Mouse (Mus musculus) hindbrain, embryonic 15.5 days (tissue): ENCODE measurements around the gene Prkcd. TPM values are rescaled to one million over a fixed set of nuclear protein-coding genes. Genes with fewer than 3 reads are reported as not detected.

Experiments used
- ATAC-seq: fragments of 200-750 bp; cut with Nextera tagmentation; 2 replicates; pipeline ENCODE4 v1.8.0; 2017; ENCODE audit warnings: low read depth, moderate number of reproducible peaks, moderate TSS enrichment; ENCODE audit not compliant: low FRiP score
- H3K27ac ChIP-seq: fragments of 300-500 bp; sonication (generic); replicated peaks from 2 replicates; pipeline ENCODE4 v1.5.1; 2015; ENCODE audit warnings: mild to moderate bottlenecking, inconsistent platforms
- H3K27me3 ChIP-seq: fragments of 300-500 bp; sonication (generic); 2 replicates; pipeline ENCODE4 v1.6.1; 2015; ENCODE audit warnings: control low read depth, inconsistent platforms
- H3K36me3 ChIP-seq: fragments of 300-500 bp; sonication (generic); 2 replicates; pipeline ENCODE4 v1.6.1; 2015; ENCODE audit warnings: control low read depth, inconsistent platforms
- H3K4me1 ChIP-seq: fragments of 300-500 bp; sonication (generic); replicated peaks from 2 replicates; pipeline ENCODE4 v1.6.1; 2015; ENCODE audit warnings: control low read depth, inconsistent platforms
- H3K4me2 ChIP-seq: fragments of 300-500 bp; sonication (generic); 2 replicates; pipeline ENCODE4 v1.6.1; 2015; ENCODE audit warnings: moderate library complexity, mild to moderate bottlenecking, inconsistent platforms
- H3K4me3 ChIP-seq: fragments of 300-500 bp; sonication (generic); 2 replicates; pipeline ENCODE4 v1.5.1; 2015; ENCODE audit warnings: mild to moderate bottlenecking, inconsistent platforms
- H3K9ac ChIP-seq: fragments of 300-500 bp; sonication (generic); 2 replicates; pipeline ENCODE4 v1.6.1; 2015; ENCODE audit warnings: inconsistent platforms
- H3K9me3 ChIP-seq: fragments of 300-500 bp; sonication (generic); 2 replicates; pipeline ENCODE4 v1.6.1; 2016; ENCODE audit warnings: control low read depth, inconsistent platforms
- WGBS: fragments of 180-500 bp; shearing (Covaris S2); methylation state at CpG from one replicate; pipeline ENCODE4 v1.1.7; 2015; 5-methylcytosine and 5-hydroxymethylcytosine counted together
- polyA plus RNA-seq: library from polyadenylated mRNA; unstranded; fragments of >200 nt; fragmentation: Nextera tagmentation; extraction: Ambion mirVana; gene quantifications from 2 replicates; pipeline ENCODE4 v1.2.1, GENCODE M21; 2015

The Prkcd gene
- 27.1 and 28.3 TPM in 2 replicates for polyA plus RNA-seq

DNA sequence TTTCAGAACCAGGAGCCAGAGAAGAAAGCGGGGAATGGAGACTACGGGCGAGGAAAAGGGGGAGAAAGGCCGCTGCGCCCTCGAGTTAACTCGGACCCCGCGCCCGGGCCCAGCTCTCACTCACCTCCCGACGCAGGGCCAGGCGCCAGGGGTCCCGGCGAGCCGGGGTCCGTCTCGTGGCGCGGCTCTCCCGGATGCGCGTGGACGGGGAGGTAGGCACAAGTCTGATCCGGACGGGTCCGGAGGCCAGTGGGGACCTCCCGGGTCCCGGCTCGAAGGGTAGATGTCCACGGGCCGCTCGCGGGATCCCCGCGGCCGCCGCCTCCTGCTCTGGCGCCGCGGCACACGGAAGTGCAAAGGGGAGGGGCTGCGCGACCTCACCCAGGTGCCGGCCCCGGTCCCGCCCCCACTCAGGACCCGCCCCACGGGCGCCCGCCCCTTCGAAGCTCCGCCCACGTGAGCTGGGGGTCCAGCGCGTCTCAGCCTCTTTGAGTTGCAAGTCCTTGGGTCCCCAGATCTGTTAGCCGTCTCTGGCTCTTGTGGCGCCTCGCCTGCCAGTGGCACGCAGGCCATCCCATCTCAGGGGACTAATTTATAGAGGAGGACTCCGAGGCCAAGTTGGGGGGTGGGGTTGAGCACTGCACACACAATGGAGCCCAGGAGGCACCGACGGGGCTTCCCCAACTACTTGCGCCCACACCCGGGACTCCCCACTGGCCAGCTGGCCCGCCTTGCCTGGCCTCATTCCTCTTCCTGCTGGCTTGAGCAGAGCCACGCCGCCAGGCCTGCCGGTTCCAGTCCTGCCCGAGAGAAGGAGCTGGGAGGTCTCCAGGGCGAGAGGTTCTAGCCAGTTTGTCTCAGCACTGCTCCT, at the start of gene Prkcd:
Gene Prkcd (minus strand): TSS at position 355 of the 871 bp plus-strand sequence.
- H3K9ac ChIP-seq, result peak within 1 kb of the TSS; percentile 39
- H3K4me2 ChIP-seq, result peak within 1 kb of the TSS; percentile 72
- peaks cover 20% of the 10 kb centered on the region for H3K4me1 ChIP-seq
- WGBS, result under 1% methylated on average over 61 of the region's 71 CpGs
- H3K36me3 ChIP-seq, result no peaks in the 10 kb centered on the region
- ATAC-seq, result peak; percentile 52
- peak within 1 kb of the TSS; percentile 51 for H3K4me3 ChIP-seq
- no peak within 1 kb of the TSS for H3K27ac ChIP-seq
- H3K27me3 ChIP-seq, result peaks cover 9% of the 10 kb centered on the region; the same call in 1 of the 2 replicates
- H3K9me3 ChIP-seq, result no peaks in the 10 kb centered on the region

DNA sequence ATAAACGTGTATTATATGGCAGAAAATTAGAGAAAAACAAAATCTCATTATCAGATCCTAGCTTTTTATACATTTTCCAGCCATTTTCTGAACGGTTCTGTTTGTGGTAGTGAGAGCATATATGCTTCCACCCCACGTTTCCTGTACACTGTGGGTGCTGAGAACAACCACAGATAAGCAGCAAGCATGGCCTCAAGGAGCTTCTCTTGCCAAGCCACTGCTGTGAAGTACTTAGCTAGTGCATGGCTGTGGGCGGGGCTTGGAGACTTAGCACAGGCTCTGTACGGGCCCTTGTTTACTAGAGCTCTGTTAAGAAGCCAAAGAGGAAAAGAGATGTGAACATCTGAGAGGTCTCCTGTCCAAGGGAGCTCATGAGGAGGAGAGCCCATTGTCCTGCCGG, 48.9 kb upstream of the Prkcd start:
- peaks cover 39% of the 10 kb centered on the region for H3K36me3 ChIP-seq
- no peaks in the 10 kb centered on the region for H3K4me1 ChIP-seq
- no peak overlapping the region for H3K27ac ChIP-seq
- no peaks in the 10 kb centered on the region for H3K9me3 ChIP-seq
- no peak for ATAC-seq
- 78% methylated on average over 6 of the region's 6 CpGs for WGBS
- H3K27me3 ChIP-seq, result no peaks in the 10 kb centered on the region
- H3K4me3 ChIP-seq, result no peak overlapping the region
- H3K9ac ChIP-seq, result no peak overlapping the region
- no peak overlapping the region for H3K4me2 ChIP-seq

DNA sequence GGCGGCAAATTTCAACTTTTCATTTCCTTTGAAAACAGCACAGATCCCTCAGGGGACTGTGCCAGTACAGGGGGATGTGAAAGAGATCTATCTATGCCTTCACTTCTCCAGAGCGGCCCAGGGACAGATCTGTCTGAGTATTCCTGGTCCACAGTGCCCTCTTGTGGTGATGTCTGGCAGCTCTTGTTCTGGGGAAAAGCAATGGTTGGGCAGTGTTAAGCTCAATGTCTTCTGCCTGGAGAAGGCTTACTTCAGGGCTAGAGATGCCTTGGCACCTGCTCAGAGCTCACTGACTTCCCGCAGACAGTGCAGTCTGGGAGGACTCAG, 45.9 kb upstream of the Prkcd start:
- H3K4me3 ChIP-seq, result no peak overlapping the region
- no peak overlapping the region for H3K4me2 ChIP-seq
- WGBS, result 20% methylated on average over 3 of the region's 3 CpGs
- no peak overlapping the region; the same call in 1 of the 2 replicates for H3K27ac ChIP-seq
- H3K9ac ChIP-seq, result no peak overlapping the region
- peak; percentile 95 for ATAC-seq
- peaks cover 39% of the 10 kb centered on the region; the same call in 1 of the 2 replicates for H3K36me3 ChIP-seq
- H3K4me1 ChIP-seq, result no peaks in the 10 kb centered on the region
- no peaks in the 10 kb centered on the region for H3K9me3 ChIP-seq
- no peaks in the 10 kb centered on the region for H3K27me3 ChIP-seq

DNA sequence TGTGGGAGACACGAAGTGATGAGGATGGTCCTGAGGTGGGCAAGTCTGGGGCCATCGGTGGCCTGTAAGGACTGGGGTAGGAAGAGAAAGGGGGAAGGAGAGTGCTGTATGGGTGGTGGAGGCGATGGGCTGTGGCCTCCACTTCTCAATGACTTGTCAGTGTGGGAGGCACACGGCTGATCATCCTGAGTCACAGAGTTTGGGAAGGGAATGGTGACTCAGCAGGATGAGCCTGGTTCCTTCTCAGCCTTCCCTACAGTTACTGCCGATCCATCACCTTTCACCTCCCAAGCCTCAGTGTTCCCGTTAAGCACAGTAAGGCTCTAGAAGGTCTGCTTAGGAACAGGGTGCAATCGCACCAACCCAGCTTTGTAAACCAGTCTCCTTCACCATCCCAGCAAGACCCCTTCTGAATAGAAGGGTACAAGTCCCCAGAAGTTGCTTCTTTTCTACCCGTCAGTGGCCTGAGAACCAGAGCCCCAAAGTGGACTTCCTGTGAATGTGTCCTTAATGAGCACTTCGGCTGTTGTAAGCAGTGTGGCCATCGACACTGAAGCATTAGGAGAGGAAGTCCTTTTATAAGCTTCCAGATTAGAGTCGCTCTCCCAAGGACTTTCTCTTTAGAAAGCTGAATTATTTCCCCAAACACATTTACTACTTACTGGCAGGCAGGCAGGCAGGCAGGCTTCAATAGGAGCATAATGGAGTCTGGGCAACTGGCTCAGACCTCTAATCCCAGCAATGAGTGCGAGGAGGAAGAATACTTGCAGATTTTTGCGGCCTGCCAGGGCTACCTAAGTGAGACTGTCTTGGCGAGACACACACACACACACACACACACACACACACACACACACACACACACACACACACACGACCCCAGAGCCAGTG, 45.3 kb upstream of the Prkcd start:
- peaks cover 38% of the 10 kb centered on the region; the same call in 1 of the 2 replicates for H3K36me3 ChIP-seq
- no peak; the same call in 1 of the 2 replicates for ATAC-seq
- 77% methylated on average over 15 of the region's 15 CpGs for WGBS
- no peak overlapping the region; the same call in 1 of the 2 replicates for H3K27ac ChIP-seq
- no peaks in the 10 kb centered on the region for H3K9me3 ChIP-seq
- H3K9ac ChIP-seq, result no peak overlapping the region
- no peak overlapping the region for H3K4me2 ChIP-seq
- no peak overlapping the region for H3K4me3 ChIP-seq
- H3K4me1 ChIP-seq, result no peaks in the 10 kb centered on the region
- H3K27me3 ChIP-seq, result no peaks in the 10 kb centered on the region

DNA sequence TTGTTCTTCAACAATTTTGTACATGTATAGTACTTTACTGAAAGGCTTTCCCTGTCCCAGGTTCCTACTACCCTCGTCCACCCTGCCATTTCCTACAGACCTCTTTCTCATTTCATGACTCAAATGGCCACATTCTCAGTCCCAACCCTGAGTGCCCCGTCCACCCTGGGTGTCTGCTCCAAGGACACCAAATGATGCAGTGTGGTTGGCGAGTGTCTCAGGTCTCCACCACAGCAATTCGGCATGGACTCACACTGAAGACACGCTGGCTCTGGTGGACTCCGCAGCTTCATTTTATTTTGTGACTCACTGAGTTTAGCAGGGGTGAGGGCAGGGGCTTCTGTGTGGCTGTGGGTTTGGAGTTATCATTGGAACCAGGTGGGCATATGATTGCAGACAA, 44.2 kb upstream of the Prkcd start:
- no peak overlapping the region for H3K4me2 ChIP-seq
- ATAC-seq, result no peak
- 89% methylated on average over 6 of the region's 6 CpGs for WGBS

DNA sequence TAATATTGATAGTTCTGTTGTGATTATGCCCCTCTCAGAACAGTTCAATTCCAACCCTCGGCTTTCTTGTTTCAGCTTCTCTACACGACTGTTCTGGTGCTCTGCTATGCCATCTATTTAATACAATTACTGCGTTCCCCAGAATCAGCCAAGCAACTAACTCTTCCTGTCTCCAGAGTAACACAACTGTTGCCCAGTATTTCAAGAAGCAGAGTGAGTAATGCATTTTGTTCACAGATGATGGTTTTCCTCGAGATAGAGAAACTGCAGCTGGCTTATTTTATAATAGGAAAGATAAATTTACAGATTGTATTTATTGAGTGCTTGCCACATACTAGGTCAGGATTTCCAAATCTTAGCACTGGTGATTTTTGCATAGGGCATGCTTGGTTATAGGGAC, 40.6 kb upstream of the Prkcd start:
- no peak for ATAC-seq
- Histone ChIP-seq H3K36me3 (peaks cover 39% of the 10 kb centered on the region), H3K9me3 (no peaks in the 10 kb centered on the region)

More for the DNA sequence above, 44.2 kb upstream of the Prkcd start:
- no peak overlapping the region for H3K9ac ChIP-seq
- no peaks in the 10 kb centered on the region for H3K4me1 ChIP-seq
- H3K4me3 ChIP-seq, result no peak overlapping the region
- no peak overlapping the region for H3K27ac ChIP-seq
- H3K9me3 ChIP-seq, result no peaks in the 10 kb centered on the region
- H3K36me3 ChIP-seq, result peaks cover 35% of the 10 kb centered on the region; the same call in 1 of the 2 replicates
- no peaks in the 10 kb centered on the region for H3K27me3 ChIP-seq

DNA sequence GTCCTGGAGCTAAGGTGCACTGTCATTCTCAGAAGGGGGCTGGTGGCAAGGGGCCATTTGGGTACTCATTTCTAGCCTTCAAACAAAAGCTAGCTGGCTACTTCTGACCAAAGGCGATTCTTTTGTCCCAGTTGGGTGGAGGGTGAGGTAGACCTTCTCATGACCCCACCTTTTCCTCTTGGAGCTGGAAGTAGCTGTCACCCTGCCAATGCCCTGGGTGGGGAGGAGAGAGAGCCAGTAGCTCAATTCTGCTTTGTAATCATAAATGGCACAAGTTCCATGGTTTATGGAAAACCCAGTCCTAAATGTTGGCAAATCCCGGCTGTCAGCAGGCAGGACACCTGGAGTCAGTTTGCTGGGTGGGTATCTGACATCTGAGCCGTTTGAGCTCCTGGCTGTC, 40.1 kb upstream of the Prkcd start:
- 86% methylated on average over 3 of the region's 3 CpGs for WGBS
- ATAC-seq, result no peak
- Histone ChIP-seq H3K4me1 (no peaks in the 10 kb centered on the region), H3K9ac (no peak overlapping the region), H3K36me3 (peaks cover 42% of the 10 kb centered on the region), H3K27ac (no peak overlapping the region), H3K27me3 (no peaks in the 10 kb centered on the region), H3K9me3 (no peaks in the 10 kb centered on the region), H3K4me3 (no peak overlapping the region), H3K4me2 (no peak overlapping the region)

More for the DNA sequence above, 40.6 kb upstream of the Prkcd start:
- Histone ChIP-seq H3K27ac (no peak overlapping the region), H3K9ac (no peak overlapping the region), H3K4me3 (no peak overlapping the region), H3K27me3 (no peaks in the 10 kb centered on the region), H3K4me1 (no peaks in the 10 kb centered on the region), H3K4me2 (no peak overlapping the region)
- 83% methylated on average over 4 of the region's 4 CpGs for WGBS

DNA sequence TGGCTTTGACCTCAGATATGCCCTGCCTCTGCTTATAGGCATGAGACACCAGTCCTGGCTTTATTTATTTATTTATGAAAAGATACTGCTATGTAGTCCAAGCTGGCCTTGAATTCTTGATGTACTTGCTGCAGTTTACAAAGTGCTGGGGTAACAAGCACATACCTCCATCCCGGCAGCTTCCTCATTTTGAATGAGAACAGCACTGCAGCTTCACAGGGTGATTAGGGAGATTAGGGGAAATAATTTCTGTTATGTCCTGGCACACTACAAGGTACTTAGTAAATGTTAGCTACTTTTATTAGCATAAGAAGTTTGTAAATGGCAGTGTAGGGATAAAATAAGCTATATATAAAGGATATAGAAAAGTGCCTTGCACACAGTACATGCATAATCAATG, 29.5 kb upstream of the Prkcd start:
- no peak for ATAC-seq
- Histone ChIP-seq H3K4me1 (peaks cover 14% of the 10 kb centered on the region), H3K4me2 (no peak overlapping the region), H3K27me3 (no peaks in the 10 kb centered on the region), H3K9ac (no peak overlapping the region), H3K27ac (no peak overlapping the region), H3K36me3 (peaks cover 7% of the 10 kb centered on the region; the same call in 1 of the 2 replicates), H3K9me3 (no peaks in the 10 kb centered on the region), H3K4me3 (no peak overlapping the region)
- whole genome bisulfite sequencing, result 93% methylated on average over 1 of the region's 1 CpGs

DNA sequence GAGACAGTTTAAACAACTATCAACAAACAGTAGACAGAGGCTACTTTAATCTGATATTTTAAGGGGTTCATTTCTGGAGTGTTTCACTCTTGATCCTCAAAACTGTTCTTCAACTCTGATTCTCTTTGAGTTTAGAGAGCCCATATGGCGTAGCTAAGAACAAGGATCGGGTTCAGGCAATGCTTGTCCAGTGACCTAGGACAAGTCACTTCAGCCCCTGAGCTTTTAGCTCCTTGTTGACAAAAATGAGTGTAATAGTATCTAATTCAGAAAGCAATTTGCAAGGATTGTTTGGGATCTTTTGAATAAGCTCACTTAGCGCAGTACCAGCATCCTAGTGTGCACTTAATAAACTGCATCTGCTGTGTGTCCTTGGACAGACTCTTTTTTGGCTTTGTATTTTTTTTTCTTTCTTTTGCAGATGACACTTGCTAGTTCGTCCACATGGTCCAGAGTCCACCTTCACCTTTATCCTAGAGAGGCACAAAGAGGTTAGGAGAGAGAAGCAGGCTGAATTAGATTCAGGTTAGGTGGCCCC, 28.8 kb upstream of the Prkcd start:
- H3K4me1 ChIP-seq, result peaks cover 14% of the 10 kb centered on the region
- no peak for ATAC-seq

DNA sequence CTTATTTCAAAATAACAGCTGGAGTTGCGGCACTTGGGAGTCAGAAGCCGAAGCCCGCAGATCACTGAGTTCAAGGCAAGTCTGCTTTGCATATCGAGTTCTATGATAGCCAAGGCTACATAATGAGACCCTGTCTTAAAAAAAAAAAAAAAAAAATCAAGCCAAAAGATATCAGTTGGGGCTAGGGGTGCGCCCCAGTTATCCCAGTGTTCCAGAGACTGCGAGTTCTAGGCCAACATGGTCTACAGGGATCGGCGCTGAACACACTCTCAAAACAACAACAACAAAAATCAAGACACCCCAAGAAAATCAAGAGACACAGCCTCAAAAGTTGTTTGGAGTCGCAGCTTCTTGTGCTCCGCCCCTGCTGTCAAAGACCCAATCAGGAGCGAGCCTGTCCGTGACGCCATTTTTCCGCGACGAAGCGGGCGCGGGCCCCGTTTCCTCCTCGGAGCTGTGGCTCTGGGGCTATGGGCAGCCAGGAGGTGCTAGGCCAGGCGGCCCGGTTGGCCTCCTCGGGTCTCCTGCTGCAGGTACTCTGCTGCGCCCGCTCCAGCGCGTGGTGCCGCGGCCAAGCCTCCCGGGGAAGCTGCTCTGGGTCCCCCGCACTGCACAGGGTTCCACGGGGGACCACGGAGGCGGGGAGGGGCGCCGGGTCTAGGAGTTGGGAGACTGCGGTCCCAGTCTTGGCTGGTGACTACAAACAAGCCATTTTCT, 28.1 kb upstream of the Prkcd start, which contains the start of gene Rft1:
Gene Rft1 (plus strand): TSS at position 418 of the 717 bp plus-strand sequence.
- peaks cover 14% of the 10 kb centered on the region for H3K4me1 ChIP-seq
- H3K4me3 ChIP-seq, result peak within 1 kb of the TSS; percentile 92
- peak; percentile 95 for ATAC-seq
- no peaks in the 10 kb centered on the region for H3K36me3 ChIP-seq
- H3K27me3 ChIP-seq, result no peaks in the 10 kb centered on the region
- no peaks in the 10 kb centered on the region for H3K9me3 ChIP-seq
- peak within 1 kb of the TSS; percentile 98 for H3K9ac ChIP-seq
- H3K4me2 ChIP-seq, result peak within 1 kb of the TSS; percentile 81
- 3% methylated on average over 38 of the region's 38 CpGs for WGBS
- peak within 1 kb of the TSS; percentile 89 for H3K27ac ChIP-seq

More for the DNA sequence above, 28.8 kb upstream of the Prkcd start:
- no peaks in the 10 kb centered on the region for H3K27me3 ChIP-seq
- peak overlapping the region; percentile 98 for H3K9ac ChIP-seq
- 45% methylated on average over 4 of the region's 4 CpGs for WGBS
- no peaks in the 10 kb centered on the region for H3K9me3 ChIP-seq
- no peaks in the 10 kb centered on the region; the same call in 1 of the 2 replicates for H3K36me3 ChIP-seq
- peak overlapping the region; percentile 92 for H3K4me3 ChIP-seq
- peak overlapping the region; percentile 81 for H3K4me2 ChIP-seq
- H3K27ac ChIP-seq, result peak overlapping the region; percentile 89

DNA sequence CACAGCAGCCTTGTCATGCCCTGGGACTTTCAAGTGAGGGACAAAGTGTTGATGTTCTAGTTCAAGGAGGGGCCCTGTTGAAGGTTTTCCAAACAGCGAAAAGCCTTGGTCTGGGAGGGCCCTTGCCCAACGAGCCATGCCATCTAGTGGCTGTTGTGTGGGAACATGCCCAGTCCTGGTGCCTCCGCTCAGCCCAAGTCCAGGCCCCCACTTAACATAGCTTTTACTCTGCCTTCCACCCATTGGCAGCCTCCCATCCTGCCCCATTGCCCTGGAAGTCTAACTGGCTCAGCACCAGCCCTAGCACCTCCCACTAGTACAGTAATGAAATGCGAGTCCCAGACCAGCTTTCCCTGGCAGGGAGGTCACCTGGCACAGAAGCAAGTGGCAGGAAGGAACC, 25.0 kb upstream of the Prkcd start:
- Histone ChIP-seq H3K36me3 (no peaks in the 10 kb centered on the region), H3K4me2 (no peak overlapping the region), H3K4me3 (no peak overlapping the region), H3K4me1 (peaks cover 14% of the 10 kb centered on the region), H3K9me3 (no peaks in the 10 kb centered on the region), H3K27me3 (no peaks in the 10 kb centered on the region), H3K9ac (no peak overlapping the region), H3K27ac (no peak overlapping the region)
- ATAC-seq, result peak; percentile 76; the same call in 1 of the 2 replicates
- WGBS, result 25% methylated on average over 4 of the region's 4 CpGs
